Mouse (Mus musculus) midbrain, embryonic 14.5 days (tissue): Measurements from ENCODE around the gene Syne3. TPM values are rescaled to one million over a fixed set of nuclear protein-coding genes. Genes with fewer than 3 reads are reported as not detected.

ENCODE experiments used
- ATAC-seq: fragments of 200-750 bp; cut with Nextera tagmentation; 2 replicates; pipeline ENCODE4 v1.8.0; 2017; ENCODE audit warnings: moderate number of reproducible peaks, moderate library complexity; ENCODE audit not compliant: low FRiP score, low TSS enrichment
- DNase-seq: peaks from one replicate; pipeline ENCODE4 v3.0.0-alpha.2; 2015
- H3K27ac ChIP-seq: fragments of 300-500 bp; sonication (generic); replicated peaks from 2 replicates; pipeline ENCODE4 v1.5.1; 2014; ENCODE audit warnings: mild to moderate bottlenecking, low read depth, low read length, moderate library complexity
- H3K27me3 ChIP-seq: fragments of 300-500 bp; sonication (generic); 2 replicates; pipeline ENCODE4 v1.6.1; 2014; ENCODE audit warnings: low read length, control low read depth, mixed read lengths; ENCODE audit not compliant: control insufficient read depth, insufficient read depth
- H3K36me3 ChIP-seq: fragments of 300-500 bp; sonication (generic); 2 replicates; pipeline ENCODE4 v1.6.1; 2014; ENCODE audit warnings: low read length, control low read depth; ENCODE audit not compliant: control insufficient read depth, insufficient read depth
- H3K4me1 ChIP-seq: fragments of 300-500 bp; sonication (generic); 2 replicates; pipeline ENCODE4 v1.6.1; 2014; ENCODE audit warnings: mild to moderate bottlenecking, antibody characterized with exemption, low read length, control low read depth; ENCODE audit not compliant: control insufficient read depth, insufficient read depth
- H3K4me2 ChIP-seq: fragments of 300-500 bp; sonication (generic); 2 replicates; pipeline ENCODE4 v1.6.1; 2014; ENCODE audit warnings: mild to moderate bottlenecking, low read length, moderate library complexity
- H3K4me3 ChIP-seq: fragments of 300-500 bp; sonication (generic); replicated peaks from 2 replicates; pipeline ENCODE4 v1.5.1; 2014; ENCODE audit warnings: low read depth, low read length
- H3K9ac ChIP-seq: fragments of 300-500 bp; sonication (generic); replicated peaks from 2 replicates; pipeline ENCODE4 v1.6.1; 2014; ENCODE audit warnings: mild to moderate bottlenecking, low read length, moderate library complexity
- H3K9me3 ChIP-seq: fragments of 300-500 bp; sonication (generic); 2 replicates; pipeline ENCODE4 v1.6.1; 2016; ENCODE audit warnings: low read length, control low read depth, mixed read lengths; ENCODE audit not compliant: control insufficient read depth
- WGBS: fragments of 180-500 bp; shearing (Covaris S2); extraction: QIAGEN DNeasy Blood & Tissue Kit; methylation state at CpG from one replicate; pipeline ENCODE4 v1.1.7; 2014; 5-methylcytosine and 5-hydroxymethylcytosine counted together
- polyA plus RNA-seq: library from polyadenylated mRNA; unstranded; fragments of >200 nt; fragmentation: Nextera tagmentation; extraction: Ambion mirVana; gene quantifications from 2 replicates; pipeline ENCODE4 v1.2.1, GENCODE M21; 2014

Syne3 gene
- polyA plus RNA-seq, 1 experiment from 2014 or later, result 0.04 TPM

- WGBS, result 16% methylated on average over 10 of the region's 10 CpGs
These were observed 97.2 kb downstream of the Syne3 start for GRCm38 (mm10) chr12:104912281-104912933.

GRCm38 (mm10) chr12:104909750-104910149 is 99.9 kb downstream of the Syne3 start:
- no peak for ATAC-seq
- Histone ChIP-seq H3K27me3 (no peaks in the 10 kb centered on the region), H3K36me3 (no peaks in the 10 kb centered on the region), H3K9me3 (no peaks in the 10 kb centered on the region), H3K9ac (no peak overlapping the region), H3K4me3 (no peak overlapping the region), H3K4me1 (peaks cover 9% of the 10 kb centered on the region), H3K27ac (no peak overlapping the region), H3K4me2 (no peak overlapping the region)
- DNase-seq, result no peak
- 88% methylated on average over 4 of the region's 4 CpGs for WGBS

More at GRCm38 (mm10) chr12:104912281-104912933, 97.2 kb downstream of the Syne3 start:
- H3K9ac ChIP-seq, result no peak overlapping the region
- H3K4me2 ChIP-seq, result no peak overlapping the region
- no peak overlapping the region for H3K4me3 ChIP-seq
- ATAC-seq (no peak), DNase-seq (no peak)
- H3K36me3 ChIP-seq, result no peaks in the 10 kb centered on the region
- H3K27me3 ChIP-seq, result no peaks in the 10 kb centered on the region
- no peaks in the 10 kb centered on the region for H3K9me3 ChIP-seq
- H3K27ac ChIP-seq, result no peak overlapping the region
- peaks cover 9% of the 10 kb centered on the region for H3K4me1 ChIP-seq

- no peak for ATAC-seq
- Histone ChIP-seq H3K27me3 (no peaks in the 10 kb centered on the region), H3K4me2 (no peak overlapping the region), H3K9me3 (no peaks in the 10 kb centered on the region), H3K27ac (no peak overlapping the region), H3K4me1 (peaks cover 9% of the 10 kb centered on the region), H3K9ac (no peak overlapping the region), H3K36me3 (no peaks in the 10 kb centered on the region), H3K4me3 (no peak overlapping the region)
- DNase-seq, result no peak
- 41% methylated on average over 5 of the region's 5 CpGs for WGBS
These were observed 100.6 kb downstream of the Syne3 start for GRCm38 (mm10) chr12:104908986-104909385.

- no peak overlapping the region for H3K9ac ChIP-seq
- H3K4me1 ChIP-seq, result peaks cover 9% of the 10 kb centered on the region
- WGBS, result 3% methylated on average over 15 of the region's 15 CpGs
- no peak overlapping the region for H3K4me3 ChIP-seq
- H3K36me3 ChIP-seq, result no peaks in the 10 kb centered on the region
- no peaks in the 10 kb centered on the region for H3K9me3 ChIP-seq
- H3K27ac ChIP-seq, result no peak overlapping the region
- peak; percentile 39 for DNase-seq
- no peaks in the 10 kb centered on the region for H3K27me3 ChIP-seq
- no peak for ATAC-seq
- H3K4me2 ChIP-seq, result no peak overlapping the region
These were observed 101.4 kb downstream of the Syne3 start for GRCm38 (mm10) chr12:104908024-104908781.

GRCm38 (mm10) chr12:104907133-104907532 is 102.5 kb downstream of the Syne3 start:
- DNase-seq (no peak), ATAC-seq (peak; percentile 31; the same call in 1 of the 2 replicates)
- Histone ChIP-seq H3K27ac (no peak overlapping the region), H3K4me3 (no peak overlapping the region), H3K9ac (no peak overlapping the region), H3K4me2 (no peak overlapping the region), H3K36me3 (no peaks in the 10 kb centered on the region), H3K27me3 (no peaks in the 10 kb centered on the region), H3K4me1 (peaks cover 9% of the 10 kb centered on the region), H3K9me3 (no peaks in the 10 kb centered on the region)
- WGBS, result 95% methylated on average over 2 of the region's 2 CpGs

- ATAC-seq (no peak), DNase-seq (no peak)
- no peak overlapping the region for H3K4me3 ChIP-seq
- no peaks in the 10 kb centered on the region for H3K36me3 ChIP-seq
- WGBS, result 39% methylated on average over 5 of the region's 5 CpGs
- H3K27ac ChIP-seq, result no peak overlapping the region
- H3K27me3 ChIP-seq, result no peaks in the 10 kb centered on the region
- H3K9me3 ChIP-seq, result no peaks in the 10 kb centered on the region
- H3K9ac ChIP-seq, result no peak overlapping the region
- H3K4me1 ChIP-seq, result peaks cover 10% of the 10 kb centered on the region
- no peak overlapping the region for H3K4me2 ChIP-seq
These were observed 105.5 kb downstream of the Syne3 start for GRCm38 (mm10) chr12:104904138-104904537.

GRCm38 (mm10) chr12:104902392-104903053 is 107.1 kb downstream of the Syne3 start:
- no peak for DNase-seq

GRCm38 (mm10) chr12:104901320-104901719 is 108.3 kb downstream of the Syne3 start:
- Histone ChIP-seq H3K4me3 (no peak overlapping the region), H3K36me3 (no peaks in the 10 kb centered on the region), H3K4me2 (no peak overlapping the region), H3K4me1 (0 out of 2 replicates have a peak, but pooled peaks cover 2% of the 10 kb centered on the region), H3K9ac (no peak overlapping the region), H3K9me3 (no peaks in the 10 kb centered on the region), H3K27me3 (no peaks in the 10 kb centered on the region), H3K27ac (peak overlapping the region; percentile 23; the same call in 1 of the 2 replicates)
- WGBS, result 21% methylated on average over 8 of the region's 8 CpGs
- DNase-seq (no peak), ATAC-seq (no peak; the same call in 1 of the 2 replicates)

More at GRCm38 (mm10) chr12:104902392-104903053, 107.1 kb downstream of the Syne3 start:
- no peak for ATAC-seq
- Histone ChIP-seq H3K9ac (no peak overlapping the region), H3K4me2 (no peak overlapping the region), H3K9me3 (no peaks in the 10 kb centered on the region), H3K27ac (no peak overlapping the region), H3K4me3 (no peak overlapping the region), H3K4me1 (0 out of 2 replicates have a peak, but pooled peaks cover 2% of the 10 kb centered on the region), H3K36me3 (no peaks in the 10 kb centered on the region), H3K27me3 (no peaks in the 10 kb centered on the region)
- 85% methylated on average over 13 of the region's 13 CpGs for WGBS
